Mouse (Mus musculus) megakaryocyte-erythroid progenitor cell, adult 5-6 weeks (primary cell): ENCODE data around the gene Efhd1. TPM values are rescaled to one million over a fixed set of nuclear protein-coding genes. Genes with fewer than 3 reads are reported as not detected.

Experiments
- ATAC-seq: replicated peaks from 2 replicates; pipeline ENCODE4 v1.8.0; 2016; ENCODE audit warnings: mild to moderate bottlenecking, inconsistent platforms; ENCODE audit not compliant: severe bottlenecking, poor library complexity, low FRiP score, low TSS enrichment
- total RNA-seq, 2 experiments: library from RNA; stranded (forward) in 1 of 2; stranded (reverse) in 1 of 2; fragments of 200-1000, 215-1000 nt in 1 of 2; fragments of >200 nt in 1 of 2; fragmentation: Nextera tagmentation in 1 of 2; gene quantifications; 2 replicates each; pipeline ENCODE4 v1.2.3; 2014 to 2017

The Efhd1 gene
- total RNA-seq, 2 experiments from 2014 or later = not detected

DNA sequence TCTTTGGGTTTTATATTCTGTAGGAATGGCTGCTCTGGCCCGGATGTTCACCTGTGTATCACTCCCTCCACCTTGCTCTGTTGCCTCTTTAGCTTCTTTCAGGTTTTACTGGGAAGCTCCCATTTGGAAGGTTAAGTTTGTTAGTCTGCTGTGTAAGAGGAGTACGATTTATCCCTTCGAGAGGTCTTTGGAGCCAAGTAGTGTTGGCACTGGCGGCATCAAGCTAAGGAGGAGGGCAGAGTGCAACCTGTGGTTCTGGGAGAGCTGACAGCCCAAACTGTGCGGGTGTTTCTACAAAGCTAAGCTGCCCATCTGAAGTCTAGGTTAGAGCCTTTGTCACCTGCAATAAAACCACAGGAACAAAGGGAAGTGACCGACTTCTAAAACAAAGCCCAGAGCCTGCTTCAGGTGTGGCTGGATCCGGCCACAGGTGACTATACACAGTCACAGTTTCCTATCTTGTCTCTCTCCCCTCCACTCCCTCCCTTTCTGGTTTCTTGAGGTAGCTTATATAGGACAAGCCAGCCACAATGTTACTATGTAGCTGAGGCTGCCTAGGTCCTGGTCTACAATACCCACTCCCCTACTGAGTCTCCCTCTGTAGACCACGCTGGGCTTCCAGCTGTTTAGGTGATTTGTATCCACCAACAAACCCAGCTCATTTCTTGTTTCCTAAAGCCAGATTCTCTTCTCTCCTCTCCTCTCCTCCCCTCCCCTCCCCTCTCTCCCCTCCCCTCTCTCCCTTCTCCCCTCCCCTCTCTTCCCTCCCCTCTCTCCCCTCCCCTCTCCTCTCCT is 2.3 kb downstream of the Efhd1 start:
- ATAC-seq = no peak

DNA sequence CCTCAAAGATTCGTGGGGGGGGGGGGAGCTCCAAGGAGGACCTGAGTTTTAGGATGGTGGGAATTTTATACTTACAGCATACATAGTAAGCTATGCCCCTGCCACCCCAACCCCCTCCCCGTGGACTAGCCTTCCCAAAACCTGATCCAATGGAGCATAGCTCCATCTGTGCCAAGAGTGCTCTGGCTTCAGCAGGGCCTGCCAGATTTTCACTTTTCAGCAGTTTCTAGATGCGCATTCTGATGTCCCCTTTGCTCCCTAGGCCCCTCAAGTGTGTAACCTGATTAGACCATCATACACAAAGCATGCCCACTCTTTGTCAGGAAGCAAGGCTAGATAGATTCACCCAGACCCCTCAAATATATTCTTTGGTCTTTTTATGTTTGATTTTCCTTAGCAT is 6.0 kb downstream of the Efhd1 start:
- no peak for ATAC-seq

DNA sequence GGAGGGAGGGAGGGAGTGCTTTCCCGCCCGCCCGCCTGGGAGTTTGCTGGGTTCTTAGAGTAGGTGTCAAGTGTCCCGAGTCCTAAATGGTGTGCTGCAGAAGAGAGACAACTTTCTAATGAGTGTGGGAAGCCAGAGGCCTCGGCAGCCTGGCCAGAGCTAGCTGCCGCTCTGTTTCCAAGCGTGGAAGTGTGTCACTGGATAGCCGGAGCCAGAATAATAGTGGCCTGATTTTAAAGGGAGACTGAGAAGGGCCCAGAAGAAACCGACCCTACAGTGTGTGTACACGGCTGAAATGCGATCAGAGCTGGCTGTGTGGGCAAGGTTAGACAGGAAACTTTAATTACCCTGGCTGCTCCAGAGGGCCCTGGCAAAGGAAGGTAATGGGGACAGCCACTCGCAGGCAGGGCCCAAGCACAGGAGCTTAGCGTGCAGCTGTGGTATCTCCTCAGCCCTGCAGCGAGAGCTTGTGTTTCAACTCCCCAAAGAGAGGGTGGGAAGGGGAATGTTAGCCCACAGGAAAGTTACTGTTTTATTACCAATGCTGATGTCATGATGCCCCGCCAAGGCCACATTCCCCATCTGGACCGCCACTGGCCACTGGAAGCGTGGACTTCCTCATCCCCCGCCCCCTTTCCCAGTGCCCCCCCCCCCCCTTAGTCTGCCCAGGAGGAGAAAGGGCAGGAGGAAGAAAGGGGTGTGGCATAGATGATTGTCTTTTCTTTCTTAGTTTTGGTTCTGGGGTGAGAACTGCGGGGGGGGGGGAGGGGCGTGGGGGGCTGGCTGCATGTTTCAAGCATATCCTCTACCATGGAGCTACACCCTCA is 6.7 kb downstream of the Efhd1 start:
- ATAC-seq = no peak

DNA sequence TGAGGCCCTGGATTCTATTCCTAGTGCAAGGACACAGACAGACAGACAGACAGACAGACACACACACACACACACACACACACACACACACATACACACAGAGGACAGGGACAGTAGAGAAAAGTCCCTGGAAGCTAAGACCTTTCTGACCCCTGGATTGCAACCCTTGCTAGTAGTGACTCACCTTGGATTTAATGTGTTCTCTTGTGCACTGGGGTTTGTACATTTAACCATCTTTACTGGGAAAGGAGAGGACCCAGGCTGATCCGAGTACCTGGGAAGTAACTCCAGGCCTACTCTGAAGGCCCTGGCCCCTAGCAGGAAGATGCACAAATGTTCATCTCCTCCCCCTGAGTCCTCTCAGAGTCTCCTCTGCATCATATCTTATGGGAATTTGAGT is 7.4 kb downstream of the Efhd1 start:
- ATAC-seq = no peak

DNA sequence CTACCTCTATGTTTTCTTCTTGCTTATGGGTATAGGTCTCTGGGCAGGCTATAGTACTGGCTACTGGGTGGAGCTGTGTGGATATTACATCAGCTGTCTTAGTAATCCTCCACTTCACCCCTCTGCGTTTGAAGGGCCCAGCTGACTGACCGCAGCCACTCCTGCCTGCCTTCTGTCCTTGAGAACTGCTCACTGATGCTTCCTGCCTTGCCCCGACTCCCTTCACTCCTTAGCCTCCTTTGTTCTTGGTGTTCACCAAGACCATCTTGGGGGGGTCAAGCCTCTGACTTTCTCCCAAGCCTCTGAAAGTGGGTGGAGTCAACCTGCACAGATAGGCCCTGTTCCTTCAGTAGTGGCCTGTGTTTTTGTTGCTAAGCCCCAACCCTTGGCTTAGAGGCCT is 8.3 kb downstream of the Efhd1 start:
- no peak for ATAC-seq

DNA sequence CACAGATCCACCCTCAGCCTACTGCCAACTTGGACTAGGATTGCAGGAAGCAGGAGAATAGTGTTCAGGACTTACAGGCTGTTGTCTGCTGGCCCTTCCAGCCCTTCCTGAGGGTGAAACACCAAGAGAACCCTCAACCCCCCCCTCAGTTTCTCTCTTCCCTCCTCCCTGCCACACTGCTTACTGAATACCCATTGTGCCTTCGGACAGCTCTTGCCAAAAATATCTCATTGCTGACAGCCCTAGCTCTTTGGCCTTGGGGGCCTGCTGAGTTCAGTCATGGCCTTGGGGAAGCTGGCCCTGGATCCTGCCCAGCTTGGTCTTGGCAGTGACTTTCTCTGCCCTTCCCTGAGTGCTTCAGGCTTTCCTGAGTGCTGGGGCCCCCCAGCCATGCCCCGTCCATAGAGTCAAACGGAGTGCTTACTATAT is 9.4 kb downstream of the Efhd1 start:
- no peak for ATAC-seq

DNA sequence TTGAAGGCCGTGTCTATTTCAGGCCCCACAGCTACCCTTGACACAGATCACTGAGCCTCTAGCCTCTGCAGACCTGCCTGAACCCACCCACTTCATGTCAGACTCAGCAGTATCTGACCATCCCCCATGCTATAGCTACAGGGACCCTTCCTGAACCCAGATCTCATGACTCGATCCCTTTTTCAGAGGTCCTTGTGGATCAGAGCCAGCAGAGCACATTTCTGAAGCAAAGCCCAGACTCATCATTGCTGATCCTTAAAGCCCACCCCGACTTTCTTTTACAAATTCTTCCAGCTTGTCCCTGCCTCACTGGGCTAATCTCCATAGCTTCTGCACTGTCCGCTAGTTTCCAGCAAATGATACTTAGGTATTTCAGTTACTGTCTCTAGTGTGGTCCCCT is 10.0 kb downstream of the Efhd1 start:
- no peak for ATAC-seq

DNA sequence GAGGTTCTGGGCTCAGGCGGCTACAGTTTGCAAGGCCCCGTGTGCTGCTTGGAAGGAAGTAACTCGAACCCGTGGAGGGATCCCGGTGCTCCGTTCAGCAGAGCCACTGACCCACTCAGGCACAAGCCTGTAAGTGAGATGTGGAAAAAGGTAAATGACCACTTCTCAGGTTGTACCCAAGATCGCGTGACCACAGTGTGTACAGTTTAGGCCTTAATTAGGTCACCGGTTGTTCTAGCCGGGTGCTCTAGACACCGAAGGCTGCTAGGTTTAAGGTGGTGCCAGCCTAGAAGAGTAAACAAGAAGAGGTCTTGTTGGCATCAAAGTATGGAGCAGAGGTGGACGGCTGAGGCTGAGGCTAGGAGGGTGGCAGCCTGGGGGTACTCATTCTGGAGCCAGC is 11.0 kb downstream of the Efhd1 start:
- ATAC-seq = no peak

DNA sequence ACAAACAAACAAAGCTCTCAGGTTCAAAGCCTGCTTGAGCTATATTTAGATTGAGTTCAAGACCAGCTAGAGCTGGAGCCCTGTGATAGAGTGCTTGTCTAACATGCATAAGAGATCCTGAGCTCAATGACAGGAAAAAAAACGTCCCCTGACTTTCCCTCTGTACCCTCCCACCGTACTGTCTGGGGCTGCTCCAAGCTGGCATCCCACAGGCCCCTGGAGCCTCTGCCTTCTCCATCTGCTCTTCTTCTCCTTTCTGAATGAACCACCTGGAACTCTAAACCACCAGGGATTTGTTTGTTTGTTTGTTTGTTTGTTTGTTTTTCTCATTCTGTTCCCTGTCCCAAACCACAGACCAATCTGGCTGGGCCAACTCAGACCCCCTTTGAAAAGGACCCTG is 11.9 kb downstream of the Efhd1 start:
- ATAC-seq = no peak

DNA sequence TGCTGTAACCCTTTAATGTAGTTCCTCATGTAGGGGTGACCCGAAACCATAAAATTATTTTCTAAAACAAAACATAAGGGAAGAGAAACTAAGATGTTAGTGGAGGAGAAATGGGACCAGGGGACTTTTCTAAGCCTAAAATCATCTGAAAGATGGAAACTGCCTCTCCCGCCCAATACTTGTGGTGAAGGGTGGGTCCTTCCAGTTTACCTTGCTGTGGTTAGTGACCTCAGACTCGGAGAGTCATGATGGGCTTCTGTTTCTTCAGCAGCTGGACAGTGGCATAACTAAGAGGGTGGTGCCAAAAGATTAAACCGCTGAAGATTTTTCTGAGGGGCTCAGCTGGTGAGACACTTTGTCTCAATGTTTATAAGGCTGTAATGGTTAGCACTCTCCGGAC is 16.1 kb downstream of the Efhd1 start:
- no peak for ATAC-seq

DNA sequence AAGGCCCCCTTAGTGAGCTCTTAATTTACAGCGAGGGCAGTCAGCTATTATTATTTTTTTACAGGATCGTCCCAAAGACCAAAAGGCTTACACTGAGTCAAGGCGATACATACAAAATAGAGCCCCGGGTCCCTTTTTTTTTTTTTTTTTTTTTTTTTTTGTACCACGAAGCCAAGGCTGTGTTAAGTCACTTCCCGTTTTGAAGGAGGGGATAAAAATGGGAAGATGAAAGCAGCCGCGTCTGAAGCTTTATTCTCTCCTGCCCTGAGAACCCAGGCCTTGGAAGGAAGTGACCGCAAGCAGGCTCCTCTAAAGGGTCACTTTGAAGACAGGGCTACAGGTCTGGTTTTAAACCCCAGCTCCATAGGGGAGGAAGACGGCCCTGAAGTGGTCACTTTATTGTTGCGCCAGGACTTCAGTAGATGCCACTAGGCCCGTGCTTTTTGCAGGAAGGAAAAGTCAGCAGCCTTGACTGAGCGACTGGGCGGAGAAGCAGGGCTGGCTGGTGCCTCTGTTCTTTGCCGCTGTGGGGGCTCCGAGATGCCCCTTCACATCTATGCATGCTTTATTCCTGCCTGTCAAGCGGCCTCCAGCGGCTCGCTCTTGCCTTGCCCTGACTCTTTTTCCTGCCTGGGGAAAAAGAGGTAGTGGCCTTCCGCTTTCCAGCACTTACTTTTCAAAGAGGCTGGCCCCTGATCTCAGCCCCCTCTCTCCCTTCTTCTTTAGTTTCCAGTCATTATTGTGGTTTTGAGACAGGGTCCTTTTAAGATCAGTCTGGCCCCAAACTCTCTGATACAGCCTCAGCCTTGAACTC is 17.6 kb downstream of the Efhd1 start:
- no peak for ATAC-seq

DNA sequence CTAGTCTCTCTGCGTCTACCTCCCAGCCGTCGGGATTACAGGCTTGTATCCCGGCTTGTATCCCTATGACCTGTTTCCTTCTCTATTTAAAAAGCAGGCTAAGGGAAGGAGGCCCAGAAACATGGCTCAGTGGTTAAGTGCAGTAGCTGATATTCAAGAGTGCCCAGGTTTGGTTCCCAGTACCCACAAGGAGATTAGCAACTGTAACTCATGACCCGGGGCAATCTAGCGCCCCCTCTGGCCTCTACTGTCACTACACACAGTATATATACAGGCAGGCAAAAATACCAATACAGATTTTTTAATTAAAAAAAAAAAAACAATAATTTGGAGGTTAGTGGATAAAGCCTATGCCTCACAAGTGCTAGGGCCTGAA is 18.2 kb downstream of the Efhd1 start:
- ATAC-seq = no peak

DNA sequence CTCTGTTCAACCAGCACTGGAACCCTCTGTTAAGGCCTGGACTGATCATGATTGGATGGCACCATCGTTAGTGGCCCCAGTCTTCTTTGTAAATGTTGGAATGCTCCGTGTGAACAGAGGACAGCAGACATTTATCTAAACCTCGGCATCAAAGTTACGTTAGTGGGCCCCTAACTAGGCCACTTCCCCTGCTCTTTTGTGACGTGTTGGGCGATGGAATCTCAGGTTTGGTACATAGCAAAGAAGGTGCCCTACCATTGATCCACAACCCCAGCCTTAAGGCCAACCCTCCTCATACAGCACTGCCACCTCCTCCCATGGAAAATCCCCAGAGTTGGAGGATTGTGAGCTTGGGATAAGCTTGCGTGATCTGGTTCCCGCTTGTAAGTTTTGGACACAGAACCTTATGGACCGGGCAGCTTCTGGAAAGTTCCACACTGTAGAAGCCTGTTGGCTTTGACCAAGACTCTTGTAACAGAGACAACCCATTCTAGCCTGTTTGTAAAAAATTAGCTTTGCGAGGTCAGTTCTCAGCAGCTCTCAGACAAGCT is 19.3 kb downstream of the Efhd1 start:
- ATAC-seq = no peak

DNA sequence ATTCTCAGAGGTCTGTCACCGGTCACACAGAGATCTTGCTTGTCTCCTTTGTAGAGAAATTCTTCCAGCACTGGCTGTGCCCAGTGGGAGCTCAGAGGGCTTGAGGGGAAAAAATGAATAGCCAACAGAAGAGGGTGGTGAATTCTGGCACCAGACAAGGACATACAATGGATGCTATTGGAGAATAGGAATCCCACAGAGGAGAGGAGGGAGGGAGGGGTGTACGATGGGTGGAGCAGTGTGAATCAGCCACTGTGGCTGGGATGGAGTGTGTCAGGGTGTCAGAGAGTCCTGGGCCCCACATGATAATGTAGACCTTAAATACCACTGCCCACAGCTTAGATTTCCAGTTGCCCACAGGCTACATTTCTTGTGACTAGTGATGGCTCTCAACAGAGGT is 22.9 kb downstream of the Efhd1 start:
- no peak for ATAC-seq

DNA sequence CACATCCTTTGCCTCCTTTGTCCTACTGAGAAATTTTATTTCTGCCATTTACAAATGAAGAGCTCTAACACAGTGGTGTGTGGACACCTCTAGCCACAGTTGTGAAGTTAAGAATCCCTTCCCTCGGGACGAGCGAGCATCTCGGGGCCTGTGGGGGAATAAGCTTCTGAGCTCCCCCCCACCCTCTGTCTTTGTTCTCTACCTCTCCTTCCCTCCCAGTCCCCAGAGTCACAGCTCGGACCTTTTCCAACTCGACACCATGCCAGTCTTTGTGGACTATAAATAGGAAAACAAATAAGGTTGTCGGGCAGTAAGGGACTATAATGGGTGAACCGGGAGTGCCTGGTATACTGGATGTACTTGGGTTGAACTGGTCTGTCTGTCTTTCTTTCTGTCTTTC is 27.3 kb downstream of the Efhd1 start:
- no peak for ATAC-seq

DNA sequence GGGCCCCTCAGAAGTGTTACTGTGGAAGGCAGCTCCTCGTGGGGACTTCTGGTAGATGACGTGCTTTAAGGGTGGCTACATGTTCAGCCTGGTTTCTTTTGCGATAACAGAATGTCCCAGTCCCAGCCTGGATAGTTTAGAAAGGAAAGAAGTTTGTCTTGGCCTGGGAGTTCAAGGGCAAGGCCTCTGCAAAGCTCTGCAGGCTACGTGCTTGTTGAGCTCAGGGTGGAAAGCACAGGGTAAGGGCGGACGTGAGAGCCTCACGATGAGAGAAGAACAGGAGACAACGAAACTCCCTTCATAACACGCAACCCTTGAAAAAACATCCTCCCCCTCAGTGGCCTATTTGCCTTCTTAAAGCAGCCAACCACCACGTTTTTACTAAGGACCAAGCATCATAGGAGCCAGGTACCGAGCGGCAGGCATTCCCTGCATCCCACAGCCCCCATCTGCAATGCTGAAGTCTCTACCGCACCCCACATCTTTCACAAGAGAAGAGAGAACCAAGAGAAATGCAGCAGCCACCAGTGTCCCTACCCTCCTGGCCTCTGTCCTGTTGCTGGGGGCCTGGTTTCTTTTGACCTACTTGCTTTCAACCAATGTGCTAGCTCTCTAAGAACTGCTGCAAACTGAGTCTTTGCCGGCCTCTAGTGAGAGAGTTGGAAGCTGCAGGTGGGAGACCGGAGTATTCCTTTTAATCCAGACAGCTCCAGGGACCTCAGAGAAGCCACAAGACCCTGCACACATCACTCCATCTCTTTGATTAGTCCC is 28.4 kb downstream of the Efhd1 start:
- no peak for ATAC-seq

DNA sequence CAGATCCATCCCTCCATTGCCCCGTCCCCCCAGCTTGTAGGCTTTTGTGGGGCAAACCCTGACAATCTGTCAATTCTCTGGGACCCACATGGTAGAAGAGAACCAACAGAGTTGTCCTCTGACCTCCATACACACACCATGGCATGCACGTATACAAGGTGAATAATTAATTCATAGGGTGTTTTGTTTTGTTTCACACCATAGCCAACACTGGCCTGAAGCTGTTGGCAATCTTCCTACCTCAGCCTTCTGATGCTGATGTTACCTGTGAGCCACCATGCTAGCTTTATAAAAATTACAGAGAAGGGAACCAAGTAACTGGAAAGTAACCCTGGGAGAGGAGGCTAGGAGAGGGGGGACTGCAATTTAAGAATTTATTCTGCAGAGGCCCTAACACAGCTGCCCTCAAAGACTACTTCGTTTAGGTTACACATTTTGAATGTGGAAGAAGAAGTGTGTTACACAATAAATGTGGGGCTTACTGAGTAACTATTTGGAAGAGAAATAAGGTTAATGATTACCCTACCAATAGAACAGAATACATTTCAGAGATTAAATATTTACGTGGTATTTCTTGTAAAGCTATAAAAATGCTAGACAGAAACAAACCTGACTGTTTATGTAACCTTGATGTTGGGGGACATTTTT is 30.0 kb downstream of the Efhd1 start:
- ATAC-seq = no peak

DNA sequence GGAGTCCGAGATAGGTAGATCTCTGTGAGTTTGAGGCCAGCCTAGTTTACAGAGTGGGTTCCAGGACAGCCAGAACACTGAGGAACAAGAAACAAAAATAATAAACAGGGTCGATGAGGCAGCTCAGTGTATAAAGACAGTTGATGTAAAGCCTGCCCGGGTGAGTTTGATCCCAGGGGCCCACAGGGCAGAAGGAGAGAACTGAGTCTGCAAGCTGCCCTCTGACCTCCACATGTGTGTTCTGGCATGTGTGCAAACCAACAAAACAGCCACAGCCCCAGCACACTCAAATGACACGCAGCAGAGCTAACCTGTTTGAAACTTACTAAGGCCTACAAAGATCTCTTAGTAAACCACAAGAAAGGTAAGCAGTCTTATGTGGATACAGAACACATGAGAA is 30.8 kb downstream of the Efhd1 start:
- ATAC-seq = no peak
